ENCODE assay signal across 17 mouse cellular contexts in genomic region chr5:9157336-9157735, GRCm38 (mm10).
"Had no signal": no experiment of that assay in that cellular context is flagged by ENCODE, and none has a peak within 500 bp of the region (broad histone marks: within the 10 kb centered on the region; RNA-seq: fewer than 3 reads in every experiment).

No protein-coding gene starts in this region.

- H3K9ac ChIP-seq: lung, embryonic 14.5 days; neural tube, embryonic 13.5 days; neural tube, embryonic 15.5 days had no signal

- ATAC-seq: midbrain, embryonic 16.5 days had no signal

- H3K9me3 ChIP-seq: midbrain, embryonic 10.5 days; neural tube, embryonic 13.5 days; neural tube, embryonic 15.5 days had no signal

- H3K27me3 ChIP-seq: neural tube, embryonic 13.5 days; neural tube, embryonic 15.5 days had no signal

- DNase-seq: lung, adult 18-20 months; lung, embryonic 14.5 days; lung, postnatal 10 days; lung, postnatal 4 days; midbrain, embryonic 14.5 days; right cerebral cortex, adult 18-20 months; right cerebral cortex, postnatal 25 days; right cerebral cortex, postnatal 4 days; spleen, adult 18-20 months; thymus, adult 18-20 months; thymus, postnatal 25 days; thymus, postnatal 4 days had no signal

- H3K27ac ChIP-seq: midbrain, embryonic 10.5 days; neural tube, embryonic 13.5 days; neural tube, embryonic 15.5 days had no signal

- H3K36me3 ChIP-seq: neural tube, embryonic 13.5 days; neural tube, embryonic 15.5 days had no signal

- H3K4me3 ChIP-seq: midbrain, embryonic 10.5 days; myocyte; neural tube, embryonic 13.5 days; neural tube, embryonic 15.5 days had no signal

- H3K4me2 ChIP-seq: lung, embryonic 14.5 days; neural tube, embryonic 13.5 days; neural tube, embryonic 15.5 days had no signal
